Mouse (Mus musculus): Measurements from ENCODE around the gene Ppp3ca. TPM values are rescaled to one million over a fixed set of nuclear protein-coding genes. Genes with fewer than 3 reads are reported as not detected.
A peak's percentile ranks its signal among the peaks of the same experiment; 100 is the strongest.

Ppp3ca gene
- total and polyA plus RNA-seq, 3 experiments: 63.4 to 143 (median 130) TPM

- H3K79me2 ChIP-seq (replicated peaks; ENCODE audit: control insufficient read depth, extremely low read depth, insufficient read depth, poor library complexity, severe bottlenecking): peaks cover 46% of the 10 kb centered on the region
- peaks cover 21 to 94% of the 10 kb centered on the region in 2 experiments for H3K4me1 ChIP-seq (ENCODE audit: control insufficient read depth in 1 of 2, insufficient read depth in 2 of 2)
- TF ChIP-seq RAD21 (IDR thresholded peaks at IDR 0.05; ENCODE audit: low read depth, low read length) (no peak), ZKSCAN1 (IDR thresholded peaks at IDR 0.05; ENCODE audit: borderline replicate concordance, low read depth, low read length) (no peak), SIN3A (IDR thresholded peaks at IDR 0.05; ENCODE audit: low read length) (no peak), MXI1 (IDR thresholded peaks at IDR 0.05; ENCODE audit: low read depth, low read length) (no peak), JUND (conservative IDR thresholded peaks at IDR 0.05; ENCODE audit: low read depth, low read length) (no peak), MEF2A (IDR thresholded peaks at IDR 0.05; ENCODE audit: borderline replicate concordance, low read depth, low read length) (no peak), KAT2A (IDR thresholded peaks at IDR 0.05; ENCODE audit: insufficient replicate concordance, low read length) (no peak), USF1 (IDR thresholded peaks at IDR 0.05; ENCODE audit: low read depth, low read length) (no peak), E2F4 (IDR thresholded peaks at IDR 0.05; ENCODE audit: insufficient replicate concordance, low read depth, low read length) (no peak)
- DNase-seq (ENCODE audit: extremely low read depth): no peak
- H3K36me3 ChIP-seq (replicated peaks in 1 of 2; ENCODE audit: control insufficient read depth in 1 of 2, insufficient read depth in 1 of 2, low read length in 1 of 2): peaks cover 2 to 20% of the 10 kb centered on the region in 2 experiments
- no peak overlapping the region for H3K4me3 ChIP-seq (replicated peaks in 1 of 3; ENCODE audit: low read depth in 2 of 3, low read length in 2 of 3, poor library complexity in 1 of 3)
- dilution Hi-C loops (cut with MboI; ENCODE audit: extremely low pct_ligation_motif_present, extremely low pct_unique_long_range_greater_than_20kb, low sequenced_read_pairs): no loop called here
- H3K27ac ChIP-seq (ENCODE audit: insufficient read depth, low read depth): no peak overlapping the region
- H3K4me2 ChIP-seq (ENCODE audit: insufficient read depth, low read depth, poor library complexity, severe bottlenecking): no peak overlapping the region
- H3K9ac ChIP-seq (ENCODE audit: insufficient read depth, low read depth): no peak overlapping the region
- in situ Hi-C loops (cut with MboI; ENCODE audit: low pct_ligation_motif_present, low pct_unique_long_range_greater_than_20kb, low sequenced_read_pairs): no loop called here
- H3K9me3 ChIP-seq (replicated peaks; ENCODE audit: low read length): no peaks in the 10 kb centered on the region
- no peaks in the 10 kb centered on the region for H3K27me3 ChIP-seq (replicated peaks)
These were observed 95.6 kb downstream of the Ppp3ca start for GRCm38 (mm10) chr3:136765569-136765968.

- H3K4me1 ChIP-seq (ENCODE audit: control insufficient read depth in 1 of 2, insufficient read depth in 2 of 2): peaks cover 8 to 87% of the 10 kb centered on the region in 2 experiments
- dilution Hi-C loops (cut with MboI; ENCODE audit: extremely low pct_ligation_motif_present, extremely low pct_unique_long_range_greater_than_20kb, low sequenced_read_pairs): no loop called here
These were observed 99.0 kb downstream of the Ppp3ca start for GRCm38 (mm10) chr3:136768775-136769485.

GRCm38 (mm10) chr3:136769486-136769882 lies 99.6 kb downstream of the Ppp3ca start:
- Histone ChIP-seq H3K79me2 (replicated peaks; ENCODE audit: control insufficient read depth, extremely low read depth, insufficient read depth, poor library complexity, severe bottlenecking) (peaks cover 32% of the 10 kb centered on the region), H3K36me3 (replicated peaks in 1 of 2; ENCODE audit: control insufficient read depth in 1 of 2, insufficient read depth in 1 of 2, low read length in 1 of 2) (peaks cover 0 to 12% of the 10 kb centered on the region in 2 experiments), H3K4me3 (replicated peaks in 1 of 3; ENCODE audit: low read depth in 2 of 3, low read length in 2 of 3, poor library complexity in 1 of 3) (no peak overlapping the region), H3K27ac (ENCODE audit: insufficient read depth, low read depth) (no peak overlapping the region), H3K4me2 (ENCODE audit: insufficient read depth, low read depth, poor library complexity, severe bottlenecking) (no peak overlapping the region), H3K4me1 (ENCODE audit: control insufficient read depth in 1 of 2, insufficient read depth in 2 of 2) (peaks cover 8 to 85% of the 10 kb centered on the region in 2 experiments), H3K27me3 (replicated peaks) (no peaks in the 10 kb centered on the region), H3K9ac (ENCODE audit: insufficient read depth, low read depth) (no peak overlapping the region), H3K9me3 (replicated peaks; ENCODE audit: low read length) (no peaks in the 10 kb centered on the region)
- peak; percentile 22 to 30; a peak in 3 of 4 replicates for TF ChIP-seq CTCF (conservative IDR thresholded peaks at IDR 0.05 in 1 of 2, IDR thresholded peaks at IDR 0.05 in 1 of 2; ENCODE audit: low read depth in 2 of 2, low read length in 2 of 2)
- TF ChIP-seq RAD21 (IDR thresholded peaks at IDR 0.05; ENCODE audit: low read depth, low read length): peak; percentile 14
- no peak for TF ChIP-seq NRF1 (IDR thresholded peaks at IDR 0.05; ENCODE audit: low read depth, low read length)
- no peak for TF ChIP-seq NELFE (IDR thresholded peaks at IDR 0.05; ENCODE audit: low read depth, low read length)
- in situ Hi-C loops (cut with MboI; ENCODE audit: low pct_ligation_motif_present, low pct_unique_long_range_greater_than_20kb, low sequenced_read_pairs) (no loop called here), dilution Hi-C loops (cut with MboI; ENCODE audit: extremely low pct_ligation_motif_present, extremely low pct_unique_long_range_greater_than_20kb, low sequenced_read_pairs) (no loop called here)
- DNase-seq (ENCODE audit: extremely low read depth): no peak

More at GRCm38 (mm10) chr3:136768775-136769485, 99.0 kb downstream of the Ppp3ca start:
- no peaks in the 10 kb centered on the region for H3K27me3 ChIP-seq (replicated peaks)
- no peak overlapping the region for H3K27ac ChIP-seq (ENCODE audit: insufficient read depth, low read depth)
- H3K4me3 ChIP-seq (replicated peaks in 1 of 3; ENCODE audit: low read depth in 2 of 3, low read length in 2 of 3, poor library complexity in 1 of 3): no peak overlapping the region
- H3K79me2 ChIP-seq (replicated peaks; ENCODE audit: control insufficient read depth, extremely low read depth, insufficient read depth, poor library complexity, severe bottlenecking): peaks cover 34% of the 10 kb centered on the region
- peak; percentile 57 for DNase-seq (ENCODE audit: extremely low read depth)
- no peak overlapping the region for H3K9ac ChIP-seq (ENCODE audit: insufficient read depth, low read depth)
- H3K9me3 ChIP-seq (replicated peaks; ENCODE audit: low read length): no peaks in the 10 kb centered on the region
- no peak for TF ChIP-seq USF2 (conservative IDR thresholded peaks at IDR 0.05; ENCODE audit: low read depth, low read length)
- TF ChIP-seq JUND (conservative IDR thresholded peaks at IDR 0.05; ENCODE audit: low read depth, low read length): peak; percentile 83
- peak; percentile 62; the same call in 1 of the 2 replicates for TF ChIP-seq JUN (IDR thresholded peaks at IDR 0.05; ENCODE audit: insufficient read depth, low read depth, low read length)
- peak; percentile 71; the same call in 1 of the 2 replicates for TF ChIP-seq IRF4 (IDR thresholded peaks at IDR 0.05; ENCODE audit: low read depth, low read length)
- peaks cover 0 to 15% of the 10 kb centered on the region in 2 experiments for H3K36me3 ChIP-seq (replicated peaks in 1 of 2; ENCODE audit: control insufficient read depth in 1 of 2, insufficient read depth in 1 of 2, low read length in 1 of 2)
- in situ Hi-C loops (cut with MboI; ENCODE audit: low pct_ligation_motif_present, low pct_unique_long_range_greater_than_20kb, low sequenced_read_pairs): no loop called here
- H3K4me2 ChIP-seq (ENCODE audit: insufficient read depth, low read depth, poor library complexity, severe bottlenecking): no peak overlapping the region; the same call in 1 of the 2 replicates

Measured in CH12.LX (cell line).